Mouse (Mus musculus) C2C12 (cell line): Measurements from ENCODE around the gene Daglb. TPM values are rescaled to one million over a fixed set of nuclear protein-coding genes. Genes with fewer than 3 reads are reported as not detected.
A peak's percentile ranks its signal among the peaks of the same experiment; 100 is the strongest.

Experiments
- H3K27me3 ChIP-seq: one replicate; pipeline ENCODE4 v1.6.1; 2011; ENCODE audit not compliant: control insufficient read depth, insufficient read depth, insufficient read length
- H3K36me3 ChIP-seq: one replicate; pipeline ENCODE4 v1.6.1; 2011; ENCODE audit not compliant: control insufficient read depth, insufficient read depth
- H3K4me3 ChIP-seq: one replicate; pipeline ENCODE4 v1.5.1; 2011; ENCODE audit warnings: mild to moderate bottlenecking, control low read depth; ENCODE audit not compliant: poor library complexity, insufficient read depth, severe bottlenecking
- H3K79me2 ChIP-seq: one replicate; pipeline ENCODE4 v1.6.1; 2011; ENCODE audit not compliant: control insufficient read depth, insufficient read depth
- H3K79me3 ChIP-seq: one replicate; pipeline ENCODE4 v1.6.1; 2011; ENCODE audit warnings: low read depth, control low read depth
- H3ac ChIP-seq: one replicate; pipeline ENCODE3; 2011; ENCODE audit warnings: low read depth; ENCODE audit not compliant: control insufficient read depth, insufficient read length
- CEBPB ChIP-seq: IDR thresholded peaks from one replicate; pipeline ENCODE4 v1.6.1; 2011; ENCODE audit warnings: low read depth, mild to moderate bottlenecking, control low read depth, moderate library complexity
- CTCF ChIP-seq: IDR thresholded peaks from one replicate; pipeline ENCODE4 v1.5.1; 2011; ENCODE audit not compliant: control insufficient read depth, insufficient read depth, insufficient read length
- FOSL1 ChIP-seq: IDR thresholded peaks from one replicate; pipeline ENCODE4 v1.8.0; 2011; ENCODE audit warnings: mild to moderate bottlenecking, low read length; ENCODE audit not compliant: poor library complexity, insufficient read depth, severe bottlenecking
- MAX ChIP-seq: IDR thresholded peaks from one replicate; pipeline ENCODE4 v1.6.1; 2011; ENCODE audit warnings: mild to moderate bottlenecking, control low read depth
- MYOD1 ChIP-seq: IDR thresholded peaks from one replicate; pipeline ENCODE4 v1.6.1; 2011; ENCODE audit warnings: low read depth; ENCODE audit not compliant: control insufficient read depth, insufficient read length
- MYOG ChIP-seq: IDR thresholded peaks from one replicate; pipeline ENCODE4 v1.6.1; 2011; ENCODE audit not compliant: control insufficient read depth, insufficient read length; ENCODE audit errors: extremely low read depth
- USF1 ChIP-seq: IDR thresholded peaks from one replicate; pipeline ENCODE4 v1.6.1; 2011; ENCODE audit warnings: low read depth, mild to moderate bottlenecking, control low read depth, moderate library complexity
- long read RNA-seq, 2 experiments: library from polyadenylated mRNA; unstranded; transcript quantifications; one replicate each; pipeline ENCODE4 v2.0.0; 2019 to 2020
- polyA plus RNA-seq: library from polyadenylated mRNA; unstranded; fragments of >200 nt; fragmentation: generic; extraction: Trizol; gene quantifications from one replicate; pipeline ENCODE4 v1.2.1, GENCODE M21; 2012; ENCODE audit warnings: missing spikeins

Daglb gene
- polyA plus RNA-seq: 3.7 TPM
- long read RNA-seq, experiment 1, full-length matches to known transcripts: 16 of 18 reads
- long read RNA-seq, experiment 1, partial matches to known transcripts: 0 of 18 reads
- long read RNA-seq, experiment 1, other reads (novel, unspliced or antisense): 2 of 18 reads
- long read RNA-seq, experiment 2, full-length matches to known transcripts: 102 of 130 reads
- long read RNA-seq, experiment 2, partial matches to known transcripts: 6 of 130 reads
- long read RNA-seq, experiment 2, other reads (novel, unspliced or antisense): 22 of 130 reads

GRCm38 (mm10) chr5:143464100-143464756 lies at the start of gene Daglb:
Daglb (plus strand) TSS chr5:143464584.
- Histone ChIP-seq H3ac (peak within 1 kb of the TSS; percentile 65), H3K79me3 (no peaks in the 10 kb centered on the region), H3K27me3 (no peaks in the 10 kb centered on the region), H3K79me2 (no peaks in the 10 kb centered on the region), H3K36me3 (no peaks in the 10 kb centered on the region), H3K4me3 (peak within 1 kb of the TSS; percentile 48)
- TF ChIP-seq CTCF (no peak), USF1 (no peak), MYOD1 (no peak), FOSL1 (no peak), MYOG (no peak), CEBPB (no peak), MAX (no peak)

GRCm38 (mm10) chr5:143421484-143421883 lies 42.9 kb upstream of the Daglb start:
- H3K27me3 ChIP-seq: no peaks in the 10 kb centered on the region
- H3K36me3 ChIP-seq: peaks cover 70% of the 10 kb centered on the region
- peaks cover 16% of the 10 kb centered on the region for H3K79me2 ChIP-seq
- H3K4me3 ChIP-seq: no peak overlapping the region
- TF ChIP-seq FOSL1 (no peak), MYOD1 (peak; percentile 4)
- H3ac ChIP-seq: no peak overlapping the region
- peaks cover 3% of the 10 kb centered on the region for H3K79me3 ChIP-seq

GRCm38 (mm10) chr5:143422990-143423389 lies 41.4 kb upstream of the Daglb start:
- Histone ChIP-seq H3K4me3 (no peak overlapping the region), H3K36me3 (peaks cover 55% of the 10 kb centered on the region), H3ac (no peak overlapping the region), H3K79me2 (peaks cover 3% of the 10 kb centered on the region), H3K27me3 (no peaks in the 10 kb centered on the region), H3K79me3 (no peaks in the 10 kb centered on the region)
- TF ChIP-seq CEBPB: no peak
- no peak for TF ChIP-seq MYOG

GRCm38 (mm10) chr5:143423899-143424519 lies 40.4 kb upstream of the Daglb start:
- peak; percentile 41 for TF ChIP-seq CTCF
- TF ChIP-seq FOSL1: no peak
- peak; percentile 34 for TF ChIP-seq USF1

GRCm38 (mm10) chr5:143434421-143434820 lies 30.0 kb upstream of the Daglb start:
- no peaks in the 10 kb centered on the region for H3K36me3 ChIP-seq
- H3K4me3 ChIP-seq: no peak overlapping the region
- no peaks in the 10 kb centered on the region for H3K27me3 ChIP-seq
- TF ChIP-seq FOSL1: no peak
- TF ChIP-seq MYOG: no peak
- TF ChIP-seq MYOD1: peak; percentile 78
- TF ChIP-seq CTCF: peak; percentile 57
- H3K79me2 ChIP-seq: no peaks in the 10 kb centered on the region
- H3ac ChIP-seq: no peak overlapping the region
- H3K79me3 ChIP-seq: no peaks in the 10 kb centered on the region

More at GRCm38 (mm10) chr5:143423899-143424519, 40.4 kb upstream of the Daglb start:
- Histone ChIP-seq H3ac (no peak overlapping the region), H3K79me3 (no peaks in the 10 kb centered on the region), H3K27me3 (no peaks in the 10 kb centered on the region), H3K79me2 (no peaks in the 10 kb centered on the region), H3K36me3 (peaks cover 45% of the 10 kb centered on the region), H3K4me3 (no peak overlapping the region)

- Histone ChIP-seq H3K79me3 (no peaks in the 10 kb centered on the region), H3K79me2 (no peaks in the 10 kb centered on the region), H3K27me3 (peaks cover 8% of the 10 kb centered on the region), H3ac (no peak overlapping the region), H3K36me3 (no peaks in the 10 kb centered on the region), H3K4me3 (no peak overlapping the region)
- TF ChIP-seq FOSL1 (no peak), CEBPB (no peak), MYOD1 (no peak), USF1 (no peak), MAX (no peak), MYOG (no peak)
Observed at GRCm38 (mm10) chr5:143441298-143441697, 23.1 kb upstream of the Daglb start.
